Mouse (Mus musculus) small intestine, adult 2 months (tissue): Measurements from ENCODE around the gene Map4k5.

Experiments
- CTCF ChIP-seq: fragments of 200-500 bp; IDR thresholded peaks from 2 replicates; pipeline ENCODE4 v1.5.1; 2012; ENCODE audit warnings: low read depth, mild to moderate bottlenecking, control low read depth, inconsistent platforms, low read length, moderate library complexity, mixed read lengths; ENCODE audit not compliant: insufficient replicate concordance, insufficient read length; ENCODE audit errors: extremely low read depth
- POLR2A ChIP-seq: fragments of 200-500 bp; IDR thresholded peaks from 2 replicates; pipeline ENCODE4 v1.6.1; 2012; ENCODE audit warnings: low read depth, mild to moderate bottlenecking, control low read depth, inconsistent platforms, low read length, moderate library complexity

DNA sequence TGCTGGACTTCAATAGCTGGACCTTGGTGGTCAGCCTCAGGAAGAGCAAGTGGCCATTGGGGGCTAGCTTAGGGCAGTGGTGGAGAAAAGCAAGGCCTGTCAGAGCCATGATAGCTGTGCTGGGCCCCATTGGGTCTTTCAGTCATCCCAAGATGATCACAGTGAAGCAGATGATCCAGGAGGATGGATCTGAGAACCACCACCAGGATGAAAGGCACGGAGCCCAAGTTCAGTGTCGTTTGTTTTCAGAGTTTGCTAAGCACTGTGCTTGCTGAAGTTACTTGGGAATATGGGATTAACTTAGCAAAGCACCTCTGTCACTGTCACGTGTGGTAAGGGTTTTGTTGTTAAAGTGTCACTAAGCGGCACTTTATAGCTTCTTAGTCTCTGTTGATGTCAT lies 92.4 kb downstream of the Map4k5 start:
- TF ChIP-seq CTCF = no peak
- TF ChIP-seq POLR2A = no peak
